Mouse (Mus musculus) regulatory T cell (primary cell): ENCODE data around the gene 5730596B20Rik.

ENCODE experiments used
- in situ Hi-C: fragments of 300-600 bp; cut with MboI, MseI; formaldehyde crosslinking; loops from one replicate; pipeline ENCODE4 v1.15.1; 2025; ENCODE audit warnings: high pct_unique_total_duplicates

Gene 5730596B20Rik

DNA sequence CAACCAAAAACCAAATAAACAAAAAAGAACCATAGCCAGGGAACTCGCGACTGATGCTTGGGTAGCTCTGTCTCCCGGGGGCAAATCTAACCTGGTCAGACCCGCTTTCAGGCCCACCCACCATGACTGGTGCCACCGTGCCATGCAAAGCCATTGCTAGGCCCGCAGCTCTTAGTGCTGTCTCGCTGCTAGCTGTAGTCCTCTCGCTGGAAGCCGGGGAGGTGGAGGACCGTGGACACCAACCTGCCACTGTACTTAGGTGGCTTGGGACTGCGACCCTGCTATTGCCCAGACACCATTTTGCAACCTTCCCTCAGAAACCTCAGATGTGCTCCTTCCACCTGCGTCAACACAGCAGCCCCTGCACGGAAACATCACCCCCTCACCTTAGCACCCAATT, 34.7 kb downstream of the 5730596B20Rik start:
- in situ Hi-C loops = loop anchor here (10.0 to 25.0 kb wide), 2 partner anchors 350 to 1037 kb away; no protein-coding TSS in a partner anchor

- in situ Hi-C loops = loop anchor here (10.0 to 25.0 kb wide), 2 partner anchors 350 to 1038 kb away; no protein-coding TSS in a partner anchor
These were observed 35.3 kb downstream of the 5730596B20Rik start for GRCm38 (mm10) chr6:52212556-52213118.

- in situ Hi-C loops = loop anchor here (10.0 to 25.0 kb wide), 2 partner anchors 351 to 1039 kb away; no protein-coding TSS in a partner anchor
These were observed 36.1 kb downstream of the 5730596B20Rik start, which contains the start of the genes Hoxa3 and Gm28308 for GRCm38 (mm10) chr6:52213119-52213986. TSS of gene Hoxa3 (minus strand) at chr6:52213336. TSS of gene Gm28308 (minus strand) at chr6:52213339.

GRCm38 (mm10) chr6:52214271-52214670, 37.0 kb downstream of the 5730596B20Rik start:
- in situ Hi-C loops = loop anchor here (10.0 to 25.0 kb wide), 2 partner anchors 352 to 1039 kb away; no protein-coding TSS in a partner anchor

GRCm38 (mm10) chr6:52215070-52215469, 37.8 kb downstream of the 5730596B20Rik start:
- in situ Hi-C loops = loop anchor here (5.0 to 25.0 kb wide), 3 partner anchors 353 to 1040 kb away; no protein-coding TSS in a partner anchor

DNA sequence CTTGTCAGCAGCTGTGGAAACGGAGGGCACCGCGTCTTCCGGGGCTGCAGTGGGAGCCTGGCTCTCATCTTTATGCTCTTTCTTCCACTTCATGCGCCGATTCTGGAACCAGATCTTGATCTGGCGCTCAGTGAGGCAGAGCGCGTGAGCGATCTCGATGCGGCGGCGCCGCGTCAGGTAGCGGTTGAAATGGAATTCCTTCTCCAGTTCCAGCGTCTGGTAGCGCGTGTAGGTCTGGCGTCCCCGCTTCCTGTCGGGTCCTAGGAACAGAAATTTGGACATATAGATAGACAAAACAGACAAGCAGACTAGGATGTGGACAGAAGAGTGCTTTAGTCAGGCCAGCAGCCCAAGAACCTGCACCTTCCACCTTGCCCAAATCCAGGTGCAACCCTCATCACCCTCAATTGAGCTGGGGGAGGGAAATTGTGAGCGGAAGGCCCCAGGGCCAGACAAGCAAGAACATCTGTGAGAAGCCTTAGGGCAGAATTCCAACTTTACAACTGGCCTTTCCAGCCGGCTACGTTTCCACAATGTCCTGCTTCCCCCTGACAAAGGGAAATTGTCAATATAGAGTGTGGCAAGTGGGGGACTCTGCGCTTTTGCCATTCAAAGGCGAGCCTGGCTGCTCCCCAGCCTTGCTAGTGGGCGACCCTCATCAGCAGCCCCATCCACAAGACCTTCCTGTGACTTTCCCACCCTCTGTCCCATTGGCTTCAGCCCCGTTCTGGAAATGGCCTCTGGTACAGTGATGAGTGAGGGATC, 38.7 kb downstream of the 5730596B20Rik start:
- in situ Hi-C loops = loop anchor here (5.0 to 25.0 kb wide), 3 partner anchors 354 to 1041 kb away; no protein-coding TSS in a partner anchor

DNA sequence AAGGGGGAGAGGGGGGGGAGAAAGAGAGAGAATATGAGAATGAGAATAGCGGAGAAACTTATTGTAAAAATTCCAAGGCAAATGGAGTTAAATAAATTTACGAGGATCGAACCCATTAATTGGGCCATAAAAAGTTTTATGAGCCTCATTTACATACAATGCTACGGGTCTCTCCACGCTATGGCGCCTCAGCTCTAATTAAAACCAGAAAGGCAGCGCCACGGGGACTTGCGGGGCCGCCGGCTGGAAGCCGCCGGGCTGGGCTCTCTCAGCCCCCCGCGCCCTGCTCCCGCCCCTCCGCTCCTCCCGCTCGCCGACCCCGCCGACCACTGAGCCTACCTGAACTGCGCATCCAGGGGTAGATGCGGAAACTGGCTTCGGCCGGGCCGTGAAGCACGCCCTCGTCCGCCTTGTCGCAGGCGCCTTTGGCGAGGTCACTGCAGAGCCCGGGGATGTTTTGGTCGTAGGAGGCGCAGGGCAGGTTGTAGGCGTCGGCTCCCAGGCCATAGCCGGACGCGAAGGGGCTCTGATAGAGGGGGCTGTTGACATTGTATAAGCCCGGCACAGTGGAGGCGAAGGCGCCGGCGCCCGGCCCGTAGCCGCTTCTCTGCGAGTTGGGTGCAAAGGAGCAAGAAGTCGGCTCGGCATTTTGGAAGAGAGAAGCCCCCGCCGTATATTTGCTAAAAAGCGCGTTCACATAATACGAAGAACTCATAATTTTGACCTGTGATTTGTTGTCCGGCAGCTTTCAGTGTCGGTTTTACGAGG, 39.6 kb downstream of the 5730596B20Rik start:
- in situ Hi-C loops = loop anchor here (5.0 to 25.0 kb wide), 3 partner anchors 355 to 1042 kb away; no protein-coding TSS in a partner anchor

DNA sequence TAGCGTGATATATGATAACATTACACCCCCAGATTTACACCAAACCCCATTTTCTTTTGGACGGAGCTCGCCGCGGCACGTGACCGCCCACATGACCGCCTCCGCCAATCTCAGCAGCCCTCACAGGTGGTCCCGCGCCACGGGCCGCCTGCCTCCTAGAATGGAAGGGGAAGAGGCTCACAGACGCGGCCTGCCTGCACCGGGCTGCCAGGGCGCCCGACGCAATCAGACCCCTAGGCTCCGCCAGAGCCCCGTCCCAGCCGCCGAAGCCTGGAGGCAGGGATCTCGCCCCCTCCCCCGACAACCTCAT, 40.1 kb downstream of the 5730596B20Rik start:
- in situ Hi-C loops = loop anchor here (5.0 to 25.0 kb wide), 3 partner anchors 355 to 1043 kb away; no protein-coding TSS in a partner anchor

- in situ Hi-C loops = loop anchor here (5.0 to 25.0 kb wide), 3 partner anchors 356 to 1043 kb away; no protein-coding TSS in a partner anchor
These were observed 40.8 kb downstream of the 5730596B20Rik start for GRCm38 (mm10) chr6:52217895-52218642.

- in situ Hi-C loops = loop anchor here (5.0 to 25.0 kb wide), 3 partner anchors 356 to 1044 kb away; no protein-coding TSS in a partner anchor
These were observed 41.4 kb downstream of the 5730596B20Rik start for GRCm38 (mm10) chr6:52218643-52219215.

- in situ Hi-C loops = loop anchor here (5.0 to 25.0 kb wide), 3 partner anchors 357 to 1045 kb away; no protein-coding TSS in a partner anchor
These were observed 42.1 kb downstream of the 5730596B20Rik start for GRCm38 (mm10) chr6:52219234-52219942.

DNA sequence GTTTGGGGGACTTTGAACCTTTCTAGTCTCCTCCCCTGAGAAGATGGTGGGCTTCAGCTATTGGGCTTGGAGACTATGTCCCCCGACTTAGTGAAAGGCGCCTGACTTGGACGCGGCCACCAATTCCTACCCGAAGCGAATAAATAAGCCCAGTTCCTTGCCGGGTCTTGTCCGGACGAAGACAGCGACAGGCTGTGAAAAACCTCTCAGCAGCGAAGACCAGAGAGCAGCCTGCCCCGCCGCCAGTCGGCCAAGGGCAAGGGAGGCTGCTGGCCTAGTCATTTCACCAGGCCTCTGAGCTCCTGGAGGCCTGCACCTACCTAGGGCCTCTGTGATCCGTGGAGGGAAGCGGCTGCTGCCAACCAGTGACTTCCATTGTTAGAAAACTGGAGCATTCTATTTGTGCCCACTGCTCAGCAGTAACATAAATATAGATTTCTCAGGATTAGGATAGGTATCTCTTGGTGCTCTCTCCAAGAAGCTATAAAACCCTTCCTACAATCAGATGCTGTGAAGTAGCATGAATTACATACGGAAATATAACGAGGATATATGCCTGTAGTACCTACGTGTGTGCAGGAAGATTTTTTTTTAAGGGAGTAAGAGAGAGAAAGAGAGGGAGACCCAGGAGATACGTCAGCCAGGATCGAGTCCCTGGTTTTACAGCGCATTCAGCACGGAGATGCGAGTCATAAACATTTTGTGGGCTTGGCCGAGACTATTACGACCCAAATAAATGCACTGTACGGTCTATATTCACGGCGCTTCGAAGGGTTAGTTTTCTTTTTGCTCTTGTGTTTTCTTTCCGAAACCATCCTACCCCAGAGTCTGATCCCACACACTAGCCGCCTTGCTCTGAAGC, 42.9 kb downstream of the 5730596B20Rik start:
- in situ Hi-C loops = loop anchor here (10.0 to 25.0 kb wide), 2 partner anchors 358 to 1015 kb away; no protein-coding TSS in a partner anchor

DNA sequence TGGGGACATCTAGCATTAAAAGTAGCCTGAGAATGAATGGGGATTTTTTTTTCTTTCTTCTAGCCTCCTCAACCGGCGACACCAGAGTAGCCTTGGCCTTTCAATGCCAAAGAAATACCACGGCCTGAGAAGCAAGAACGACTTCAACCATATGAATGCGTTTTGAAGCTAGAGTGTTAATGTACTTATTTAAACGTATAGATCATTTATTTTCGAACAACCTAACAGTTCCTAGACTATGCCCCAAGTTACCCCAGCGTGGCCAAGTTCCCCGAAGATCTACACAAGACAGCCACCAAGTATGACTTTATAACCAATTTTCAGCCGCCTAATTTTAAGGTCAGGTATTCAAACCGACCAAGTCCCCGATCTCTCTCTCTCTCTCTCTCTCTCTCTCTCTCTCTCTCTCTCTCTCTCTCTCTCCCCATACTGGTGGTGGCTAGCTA, 43.6 kb downstream of the 5730596B20Rik start:
- in situ Hi-C loops = loop anchor here (10.0 to 25.0 kb wide), 2 partner anchors 359 to 1016 kb away; no protein-coding TSS in a partner anchor

DNA sequence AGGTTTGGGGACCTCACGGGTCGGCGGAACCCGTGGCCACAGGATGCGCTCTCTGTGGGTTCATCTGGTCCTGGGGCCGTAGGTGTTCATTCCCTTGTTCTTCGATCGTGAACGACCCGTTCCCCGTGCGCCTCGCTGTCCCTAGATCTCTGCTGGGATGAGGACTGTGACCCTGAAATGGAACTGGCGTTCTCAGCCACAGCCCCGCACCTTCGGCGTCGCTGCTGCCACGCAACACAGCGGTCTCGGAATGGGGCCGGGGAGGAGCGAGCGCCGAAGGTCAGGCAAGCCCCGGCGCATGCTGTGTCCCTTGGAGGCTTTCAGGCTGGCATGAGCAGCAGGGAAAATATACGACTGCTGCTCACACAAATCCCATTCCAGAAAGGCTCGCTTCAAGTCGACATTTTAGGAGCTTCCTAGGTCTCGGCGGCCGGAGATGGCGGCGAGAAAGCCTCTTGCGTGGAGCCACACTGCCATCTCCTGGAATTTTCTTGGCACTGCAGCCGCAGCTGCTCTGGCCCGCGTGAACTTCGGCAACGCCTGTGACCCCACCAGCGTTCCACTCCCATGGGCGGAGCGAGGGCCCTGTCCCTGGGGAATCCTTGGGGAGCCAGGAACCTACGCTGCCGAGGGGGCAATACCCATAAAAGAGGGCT, 44.2 kb downstream of the 5730596B20Rik start, which contains the start of gene Hoxa7:
TSS of gene Hoxa7 (minus strand) at position 518 of the 656 bp plus-strand sequence.
- in situ Hi-C loops = loop anchor here (10.0 to 25.0 kb wide), 2 partner anchors 359 to 1017 kb away; no protein-coding TSS in a partner anchor

- in situ Hi-C loops = loop anchor here (10.0 to 25.0 kb wide), 2 partner anchors 360 to 1017 kb away; no protein-coding TSS in a partner anchor
These were observed 44.8 kb downstream of the 5730596B20Rik start for GRCm38 (mm10) chr6:52221993-52222685.

DNA sequence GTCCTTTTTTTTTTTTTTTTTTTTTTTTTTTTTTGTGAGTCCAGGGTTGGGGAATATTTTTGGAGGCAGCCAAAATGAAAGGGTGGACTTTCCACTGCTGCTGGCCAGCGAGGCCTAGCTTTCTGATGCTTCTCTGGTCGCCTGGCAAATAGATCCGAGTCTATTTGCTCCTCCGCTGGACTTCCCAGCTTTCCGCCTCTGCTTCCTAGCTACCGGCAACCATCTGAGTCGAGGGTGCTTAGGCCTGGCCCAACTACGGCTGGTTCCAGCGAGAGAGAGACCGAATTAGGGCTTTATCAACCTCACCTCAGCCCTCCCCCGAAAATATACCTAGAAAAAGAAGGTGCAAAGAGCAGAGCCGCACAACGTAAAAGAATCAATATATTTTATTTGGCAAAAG, 45.4 kb downstream of the 5730596B20Rik start:
- in situ Hi-C loops = loop anchor here (10.0 to 25.0 kb wide), 2 partner anchors 360 to 1018 kb away; no protein-coding TSS in a partner anchor
